In the genomic region with DNA sequence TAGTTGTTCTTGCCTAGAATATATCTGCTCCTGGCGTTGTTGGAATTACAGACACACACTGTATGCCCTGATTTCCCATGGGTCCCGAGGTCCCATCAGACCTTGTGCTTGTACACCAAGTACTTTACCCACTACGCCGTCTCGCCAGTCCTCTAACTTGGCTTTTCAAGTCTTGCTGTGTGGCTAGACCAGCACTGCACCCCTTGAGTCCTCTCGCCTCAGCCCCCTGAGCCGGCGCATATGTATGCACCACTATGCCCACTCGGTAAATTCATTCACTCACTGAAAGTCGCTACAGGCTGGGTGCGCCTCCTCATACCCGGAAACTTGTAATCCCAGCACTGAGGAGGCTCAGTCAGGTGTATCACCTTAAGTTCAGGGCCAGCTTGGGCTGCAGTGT, we compare ENCODE assay signal across 19 mouse cellular contexts. TPM values are rescaled to one million over a fixed set of nuclear protein-coding genes. Genes with fewer than 3 reads are reported as not detected.
"Had no signal": no experiment of that assay in that cellular context is flagged by ENCODE, and none has a peak within 500 bp of the region (broad histone marks: within the 10 kb centered on the region; RNA-seq: fewer than 3 reads in every experiment).

No protein-coding gene starts in this region.

- H3K36me3 ChIP-seq: midbrain, embryonic 12.5 days; midbrain, embryonic 15.5 days; neural tube, embryonic 12.5 days had no signal

- H3K27ac ChIP-seq: liver, embryonic 14.5 days; midbrain, embryonic 12.5 days; midbrain, embryonic 15.5 days; neural tube, embryonic 12.5 days had no signal

- ATAC-seq: midbrain, embryonic 15.5 days had no signal

- H3K4me3 ChIP-seq: midbrain, embryonic 12.5 days; midbrain, embryonic 15.5 days; myocyte; neural tube, embryonic 12.5 days had no signal

- DNase-seq: lung, adult 18-20 months; lung, embryonic 14.5 days; lung, postnatal 10 days; lung, postnatal 4 days; retina, postnatal 1 day; right cerebral cortex, adult 18-20 months; right cerebral cortex, postnatal 25 days; right cerebral cortex, postnatal 4 days; spleen, adult 18-20 months; thymus, adult 18-20 months; thymus, postnatal 14 days; thymus, postnatal 36 days had no signal

- H3K27me3 ChIP-seq: midbrain, embryonic 12.5 days; midbrain, embryonic 15.5 days; neural tube, embryonic 12.5 days had no signal

- H3K9ac ChIP-seq: liver, embryonic 14.5 days; lung, embryonic 14.5 days; midbrain, embryonic 12.5 days; midbrain, embryonic 15.5 days; neural tube, embryonic 12.5 days had no signal

- H3K9me3 ChIP-seq: midbrain, embryonic 12.5 days; midbrain, embryonic 15.5 days; neural tube, embryonic 12.5 days had no signal

- H3K4me2 ChIP-seq: lung, embryonic 14.5 days; midbrain, embryonic 12.5 days; midbrain, embryonic 15.5 days; neural tube, embryonic 12.5 days had no signal

RNA-seq across cellular contexts. Expression of a gene that starts 12.5 kb away (rescaled TPM):
- total RNA-seq: megakaryocyte, adult 5-6 weeks; megakaryocyte-erythroid progenitor cell, adult 5-6 weeks had no signal
